Comparison of ENCODE assay signal across 20 mouse cellular contexts in the genomic region with DNA sequence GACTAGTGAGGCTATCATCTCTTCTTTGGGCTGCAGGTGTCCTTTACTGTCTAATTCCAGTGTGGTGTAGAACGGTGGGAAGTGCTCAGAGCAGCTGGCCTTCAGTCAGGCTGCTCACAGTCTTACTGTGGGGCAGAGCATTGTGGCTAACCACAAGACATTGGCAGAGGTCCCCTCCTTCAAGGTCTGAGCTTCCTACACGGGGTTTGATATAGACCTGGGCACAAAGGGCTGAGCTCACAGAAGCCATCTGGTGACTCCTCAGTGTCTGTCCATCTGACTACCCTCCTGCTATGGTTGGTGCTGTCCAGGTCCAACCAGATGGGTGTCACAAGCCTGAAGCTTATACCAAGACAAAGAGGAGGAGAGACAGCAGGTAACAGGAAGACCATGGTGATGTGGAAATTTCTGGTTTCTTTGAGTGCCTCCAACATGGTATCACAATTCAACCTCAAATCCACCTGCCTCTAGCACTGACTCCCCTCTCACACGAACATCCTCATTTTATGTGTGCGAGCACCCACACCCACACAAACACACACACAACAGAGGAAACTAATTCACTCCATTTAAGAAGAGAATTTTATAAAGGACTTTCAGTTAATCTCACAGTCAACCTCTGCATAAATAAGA.
DNase-seq lines count a peak whose midpoint lies in the region; ATAC-seq and TF ChIP-seq lines count a peak whose summit lies in the region.
"Had no signal": no experiment of that assay in that cellular context is flagged by ENCODE, and none has a peak within 500 bp of the region (broad histone marks: within the 10 kb centered on the region; RNA-seq: fewer than 3 reads in every experiment).

No protein-coding gene starts in this region.

- 0 out of 2 replicates have a peak, but pooled peaks have one; percentile 14 for ATAC-seq in megakaryocyte-erythroid progenitor cell, adult 5-6 weeks (replicated peaks; ENCODE audit: low FRiP score, low TSS enrichment, poor library complexity, severe bottlenecking)
- ATAC-seq: midbrain, embryonic 15.5 days; Patski had no signal

- H3K27me3 ChIP-seq in thymus, adult 2 months (ENCODE audit: control insufficient read depth, insufficient read depth, low read length) = no peaks in the 10 kb centered on the region
- H3K27me3 ChIP-seq: midbrain, embryonic 15.5 days; Patski had no signal

- H3K27ac ChIP-seq in thymus, adult 2 months (ENCODE audit: control insufficient read depth, insufficient read depth, low read length) = 0 out of 2 replicates have a peak overlapping the region, but pooled peaks have one; percentile 6
- H3K27ac ChIP-seq: embryonic facial prominence, embryonic 13.5 days; forebrain, embryonic 10.5 days; heart, embryonic 15.5 days; hindbrain, embryonic 12.5 days; macrophage; midbrain, embryonic 15.5 days had no signal

- TF ChIP-seq POLR2A in thymus, adult 2 months (IDR thresholded peaks at IDR 0.05; ENCODE audit: control insufficient read depth, extremely low read depth, insufficient read depth, low read length, poor library complexity) = no peak

- peak; percentile 45 for DNase-seq in thymus, adult 2 months
- no peak for DNase-seq in thymus, postnatal 4 days
- DNase-seq in cerebellum, adult 9-11 months = peak; percentile 56
- no peak for DNase-seq in layer of hippocampus, postnatal 14 days (ENCODE audit: low spot score in 2 of 2)
- DNase-seq in ovary, postnatal 36 days (ENCODE audit: low spot score) = no peak
- no peak for DNase-seq in lung, postnatal 4 days
- DNase-seq in frontal cortex, postnatal 36 days (ENCODE audit: low spot score in 2 of 2) = no peak
- DNase-seq: kidney, adult 18-20 months; kidney, postnatal 25 days; liver; lung, adult 2 months; right cerebral cortex, adult 18-20 months had no signal

- H3K4me1 ChIP-seq in thymus, adult 2 months (replicated peaks; ENCODE audit: control insufficient read depth, insufficient read depth, low read length) = peaks cover 44% of the 10 kb centered on the region

- TF ChIP-seq CTCF in thymus, adult 2 months (IDR thresholded peaks at IDR 0.05; ENCODE audit: borderline replicate concordance, control insufficient read depth, extremely low read depth, insufficient read depth, low read length, poor library complexity) = no peak

- no peaks in the 10 kb centered on the region for H3K36me3 ChIP-seq in thymus, adult 2 months (ENCODE audit: control insufficient read depth, insufficient read depth, low read length)
- H3K36me3 ChIP-seq: embryonic facial prominence, embryonic 13.5 days; forebrain, embryonic 10.5 days; heart, embryonic 15.5 days; hindbrain, embryonic 12.5 days; midbrain, embryonic 15.5 days had no signal

- 5% methylated on average over 4 of the region's 4 CpGs for WGBS in thymus, adult 2 months

- H3K4me3 ChIP-seq in thymus, adult 2 months (ENCODE audit: control insufficient read depth, insufficient read depth, low read length) = no peak overlapping the region
- H3K4me3 ChIP-seq: embryonic facial prominence, embryonic 13.5 days; forebrain, embryonic 10.5 days; heart, embryonic 15.5 days; hindbrain, embryonic 12.5 days; midbrain, embryonic 15.5 days had no signal

Comparison
In these comparisons a context has a peak if more than half of its experiments do, and no peak if none do; other contexts are left out.
1. DNase-seq: peak in thymus, adult 2 months (single experiment) and cerebellum, adult 9-11 months (single experiment); none in thymus, postnatal 4 days (single experiment), layer of hippocampus, postnatal 14 days (0 of 2), ovary, postnatal 36 days (single experiment), lung, postnatal 4 days (0 of 2) and frontal cortex, postnatal 36 days (0 of 2).